Mouse (Mus musculus): ENCODE results near the gene Actn4.

DNA sequence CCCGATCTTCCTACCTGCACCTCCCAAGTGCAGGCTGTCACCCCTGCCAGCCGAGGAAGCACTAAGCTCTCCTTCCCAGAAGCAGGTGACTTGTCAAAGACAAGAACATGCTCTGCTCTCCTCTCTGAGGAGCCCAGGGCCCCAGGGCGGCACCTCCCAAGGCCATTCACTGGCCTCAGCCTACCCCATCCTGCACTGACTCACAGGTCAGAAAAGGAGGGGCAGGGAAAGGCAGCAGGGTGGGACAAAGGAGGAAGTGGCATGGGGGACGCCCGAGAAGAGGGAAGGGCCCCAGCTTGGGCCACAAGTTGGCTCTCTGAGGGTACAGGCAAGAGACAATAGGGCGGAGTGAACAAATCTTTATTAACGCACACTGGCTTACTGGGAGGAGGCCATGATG, 8.9 kb upstream of the Actn4 start:
- TF ChIP-seq ZC3H11A (IDR thresholded peaks at IDR 0.05; ENCODE audit: borderline replicate concordance, low read depth, low read length) (no peak), ZNF384 (IDR thresholded peaks at IDR 0.05; ENCODE audit: low read depth, low read length) (no peak), HCFC1 (IDR thresholded peaks at IDR 0.05; ENCODE audit: borderline replicate concordance, insufficient read depth, low read length) (no peak), MAFK (IDR thresholded peaks at IDR 0.05; ENCODE audit: insufficient read depth, low read depth, low read length) (no peak)
